10 mouse cellular contexts compared by ENCODE assay signal in the genomic region with DNA sequence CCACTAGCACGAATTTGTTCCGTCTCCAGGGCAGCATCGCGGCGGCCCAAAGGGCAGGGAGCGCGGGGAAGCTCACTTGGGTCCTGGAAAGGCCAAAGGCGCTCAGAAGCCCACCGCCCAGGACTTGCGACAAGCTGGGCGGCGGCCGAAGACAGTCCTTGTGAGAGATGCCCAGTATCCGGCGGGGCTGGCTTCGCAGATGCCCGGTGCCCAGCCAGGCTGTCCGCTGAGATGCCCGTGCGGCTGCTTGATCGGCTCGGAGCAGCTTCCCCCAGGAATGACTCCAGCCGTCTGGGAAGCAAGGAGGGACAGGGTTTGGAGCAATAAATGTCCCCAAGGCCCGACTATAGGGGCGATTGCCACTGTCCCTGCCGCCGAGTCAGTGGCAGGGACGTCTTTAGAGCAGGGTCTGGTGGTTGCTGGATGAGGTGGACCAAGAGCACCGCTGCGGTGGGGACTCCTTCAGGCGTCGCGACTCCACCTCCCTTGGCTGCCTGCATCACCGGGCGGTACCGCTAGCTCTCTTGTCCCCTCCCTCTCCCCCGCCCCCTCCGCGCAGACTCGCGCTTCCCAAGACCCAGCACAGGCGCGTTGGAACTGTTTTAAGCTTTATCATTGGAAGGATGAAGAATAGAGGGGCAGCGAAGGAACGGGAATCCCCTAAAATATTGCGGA. TPM values are rescaled to one million over a fixed set of nuclear protein-coding genes. Genes with fewer than 3 reads are reported as not detected.
DNase-seq lines count a peak whose midpoint lies in the region; ATAC-seq and TF ChIP-seq lines count a peak whose summit lies in the region.
"Had no signal": no experiment of that assay in that cellular context is flagged by ENCODE, and none has a peak within 500 bp of the region (broad histone marks: within the 10 kb centered on the region; RNA-seq: fewer than 3 reads in every experiment).

Gene Fam43b (minus strand): TSS at position 558 of the 675 bp plus-strand sequence.

- no peak; the same call in 1 of the 2 replicates for ATAC-seq in kidney, embryonic 16.5 days (ENCODE audit: low FRiP score, low TSS enrichment)
- no peak for ATAC-seq in limb, embryonic 15.5 days (ENCODE audit: insufficient number of reproducible peaks, low FRiP score, low TSS enrichment, low read depth)

- H3K27ac ChIP-seq in heart, adult 2 months: no peak within 1 kb of the TSS
- H3K27ac ChIP-seq in kidney, embryonic 16.5 days (ENCODE audit: low read length): no peak within 1 kb of the TSS
- no peak within 1 kb of the TSS for H3K27ac ChIP-seq in limb, embryonic 15.5 days
- H3K27ac ChIP-seq in thymus, adult 2 months (ENCODE audit: control insufficient read depth, insufficient read depth, low read length): no peak within 1 kb of the TSS
- H3K27ac ChIP-seq: liver, embryonic 14.5 days had no signal

- peak within 1 kb of the TSS; percentile 3 for H3K4me3 ChIP-seq in heart, adult 2 months
- peak within 1 kb of the TSS; percentile 33 for H3K4me3 ChIP-seq in kidney, embryonic 16.5 days (ENCODE audit: low read length)
- H3K4me3 ChIP-seq in limb, embryonic 15.5 days: peak within 1 kb of the TSS; percentile 39
- H3K4me3 ChIP-seq in thymus, adult 2 months (ENCODE audit: control insufficient read depth, insufficient read depth, low read length): no peak within 1 kb of the TSS

- no peak for TF ChIP-seq POLR2A in heart, adult 2 months (IDR thresholded peaks at IDR 0.05; ENCODE audit: insufficient read depth, low read depth, low read length)
- TF ChIP-seq POLR2A in thymus, adult 2 months (IDR thresholded peaks at IDR 0.05; ENCODE audit: control insufficient read depth, extremely low read depth, insufficient read depth, low read length, poor library complexity): no peak

- TF ChIP-seq CTCF in heart, adult 2 months (IDR thresholded peaks at IDR 0.05): no peak
- TF ChIP-seq CTCF in thymus, adult 2 months (IDR thresholded peaks at IDR 0.05; ENCODE audit: borderline replicate concordance, control insufficient read depth, extremely low read depth, insufficient read depth, low read length, poor library complexity): no peak

- under 1% methylated on average over 46 of the region's 46 CpGs for WGBS in heart, adult 2 months
- 1% methylated on average over 46 of the region's 46 CpGs for WGBS in kidney, embryonic 16.5 days
- 1% methylated on average over 45 of the region's 46 CpGs for WGBS in limb, embryonic 15.5 days
- WGBS in thymus, adult 2 months: 4% methylated on average over 46 of the region's 46 CpGs

- H3K9me3 ChIP-seq in kidney, embryonic 16.5 days (ENCODE audit: low read length): no peaks in the 10 kb centered on the region
- H3K9me3 ChIP-seq in limb, embryonic 15.5 days: no peaks in the 10 kb centered on the region

- peak; percentile 13 to 36 for DNase-seq in heart, adult 2 months
- DNase-seq in heart, adult 8-10 months (ENCODE audit: low spot score): no peak
- DNase-seq in brain, embryonic 18.5 days (ENCODE audit: low read depth, low spot score): peak; percentile 73
- DNase-seq in frontal cortex, postnatal 10 days (ENCODE audit: low spot score in 2 of 2): peak; percentile 72 to 76
- DNase-seq in right cerebral cortex, postnatal 10 days (ENCODE audit: low spot score in 2 of 2): peak; percentile 92
- no peak for DNase-seq in thymus, adult 2 months

- peak within 1 kb of the TSS; percentile 52 for H3K4me2 ChIP-seq in kidney, embryonic 16.5 days (replicated peaks; ENCODE audit: low read depth, low read length)
- H3K4me2 ChIP-seq in limb, embryonic 15.5 days: peak within 1 kb of the TSS; percentile 79

- intact Hi-C loops in heart, adult 2 months (cut with DNase I): no loop called here

- H3K27me3 ChIP-seq in heart, adult 2 months (ENCODE audit: control insufficient read depth, insufficient read depth, low read length): peaks cover 19% of the 10 kb centered on the region
- peaks cover 67% of the 10 kb centered on the region for H3K27me3 ChIP-seq in kidney, embryonic 16.5 days (ENCODE audit: insufficient read depth, low read length)
- peaks cover 90% of the 10 kb centered on the region for H3K27me3 ChIP-seq in limb, embryonic 15.5 days
- peaks cover 12% of the 10 kb centered on the region; the same call in 1 of the 2 replicates for H3K27me3 ChIP-seq in thymus, adult 2 months (ENCODE audit: control insufficient read depth, insufficient read depth, low read length)

- TF ChIP-seq EP300 in heart, adult 2 months (IDR thresholded peaks at IDR 0.05; ENCODE audit: insufficient read depth, low read depth, low read length): no peak

- peak within 1 kb of the TSS; percentile 37 for H3K9ac ChIP-seq in heart, adult 2 months (ENCODE audit: low read depth, low read length)
- H3K9ac ChIP-seq in kidney, embryonic 16.5 days (replicated peaks; ENCODE audit: low read length): no peak within 1 kb of the TSS; the same call in 1 of the 2 replicates
- no peak within 1 kb of the TSS for H3K9ac ChIP-seq in limb, embryonic 15.5 days
- H3K9ac ChIP-seq: liver, embryonic 14.5 days had no signal

- H3K4me1 ChIP-seq in heart, adult 2 months (ENCODE audit: control insufficient read depth, insufficient read depth, low read length): no peaks in the 10 kb centered on the region
- peaks cover 21% of the 10 kb centered on the region for H3K4me1 ChIP-seq in kidney, embryonic 16.5 days (ENCODE audit: insufficient read depth, low read length)
- H3K4me1 ChIP-seq in limb, embryonic 15.5 days: peaks cover 20% of the 10 kb centered on the region
- H3K4me1 ChIP-seq in thymus, adult 2 months (replicated peaks; ENCODE audit: control insufficient read depth, insufficient read depth, low read length): no peaks in the 10 kb centered on the region

- no peaks in the 10 kb centered on the region for H3K36me3 ChIP-seq in heart, adult 2 months (ENCODE audit: control insufficient read depth, insufficient read depth, low read length)
- H3K36me3 ChIP-seq in kidney, embryonic 16.5 days (ENCODE audit: insufficient read depth, low read length): no peaks in the 10 kb centered on the region
- H3K36me3 ChIP-seq in limb, embryonic 15.5 days: no peaks in the 10 kb centered on the region
- no peaks in the 10 kb centered on the region for H3K36me3 ChIP-seq in thymus, adult 2 months (ENCODE audit: control insufficient read depth, insufficient read depth, low read length)

- no peaks in the 10 kb centered on the region for H3K79me2 ChIP-seq in heart, adult 2 months (replicated peaks; ENCODE audit: control insufficient read depth, insufficient read depth, low read length)

RNA-seq across cellular contexts. Expression of gene Fam43b, which starts in this region (rescaled TPM):
- total RNA-seq in heart, adult 2 months (2021): not detected
- not detected in 2 replicates for polyA plus RNA-seq in heart, adult 2 months (2012; rRNA removed)
- total RNA-seq in heart, adult 8-10 months (2022): not detected
- 0.12 TPM in 1 of 2 replicates, not detected in the other for polyA plus RNA-seq in kidney, embryonic 16.5 days (2015; fragmentation: Nextera tagmentation; extraction: Ambion mirVana)
- polyA plus RNA-seq in limb, embryonic 15.5 days (2015; fragmentation: Nextera tagmentation; extraction: Ambion mirVana): 0.09 and 0.12 TPM in 2 replicates
- not detected in 2 replicates for polyA plus RNA-seq in thymus, adult 2 months (2012; rRNA removed)
- total RNA-seq: MEL had no signal
- polyA plus RNA-seq: liver, embryonic 14.5 days had no signal

Comparison
In these comparisons a context has a peak if more than half of its experiments do, and no peak if none do; other contexts are left out.
1. Peak in DNase-seq, H3K4me3 ChIP-seq and H3K9ac ChIP-seq in heart, adult 2 months; RNA of the gene not detected or under 1 TPM.
2. DNase-seq: peak in brain, embryonic 18.5 days (single experiment), frontal cortex, postnatal 10 days (2 of 2) and right cerebral cortex, postnatal 10 days (2 of 2); none in heart, adult 8-10 months (single experiment) and thymus, adult 2 months (single experiment).